Comparison of ENCODE assay signal across 27 mouse cellular contexts in genomic region chr5:36886298-36886697, GRCm38 (mm10). TPM values are rescaled to one million over a fixed set of nuclear protein-coding genes. Genes with fewer than 3 reads are reported as not detected.
DNase-seq lines count a peak whose midpoint lies in the region; ATAC-seq and TF ChIP-seq lines count a peak whose summit lies in the region.
"Had no signal": no experiment of that assay in that cellular context is flagged by ENCODE, and none has a peak within 500 bp of the region (broad histone marks: within the 10 kb centered on the region; RNA-seq: fewer than 3 reads in every experiment).

No protein-coding gene starts in this region.

- intact Hi-C loops in left cerebral cortex, adult 2 months (cut with DNase I): no loop called here

- H3K4me3 ChIP-seq in cerebellum, adult 2 months (replicated peaks; ENCODE audit: insufficient read depth, low read depth, low read length): no peak overlapping the region
- no peak overlapping the region for H3K4me3 ChIP-seq in left cerebral cortex, adult 2 months
- no peak overlapping the region for H3K4me3 ChIP-seq in neural tube, embryonic 15.5 days (replicated peaks)
- H3K4me3 ChIP-seq: embryonic facial prominence, embryonic 15.5 days; erythroblast, embryonic 14.5 days; forebrain, embryonic 10.5 days; heart, embryonic 10.5 days; hindbrain, embryonic 13.5 days had no signal

- H3K4me2 ChIP-seq in neural tube, embryonic 15.5 days: no peak overlapping the region
- H3K4me2 ChIP-seq: embryonic facial prominence, embryonic 15.5 days; hindbrain, embryonic 13.5 days had no signal

- 5% methylated on average over 2 of the region's 2 CpGs for WGBS in cerebellum, adult 2 months
- WGBS in neural tube, embryonic 15.5 days: 71% methylated on average over 2 of the region's 2 CpGs

- TF ChIP-seq POLR2A in cerebellum, adult 2 months (IDR thresholded peaks at IDR 0.05; ENCODE audit: borderline replicate concordance, insufficient read depth, low read length): no peak

- peaks cover 89% of the 10 kb centered on the region for H3K4me1 ChIP-seq in cerebellum, adult 2 months (ENCODE audit: control insufficient read depth, insufficient read depth, low read length)
- peaks cover 57% of the 10 kb centered on the region for H3K4me1 ChIP-seq in neural tube, embryonic 15.5 days
- H3K4me1 ChIP-seq: embryonic facial prominence, embryonic 15.5 days had no signal

- no peaks in the 10 kb centered on the region for H3K27me3 ChIP-seq in cerebellum, adult 2 months (ENCODE audit: control insufficient read depth, insufficient read depth, low read length)
- H3K27me3 ChIP-seq in neural tube, embryonic 15.5 days (replicated peaks): no peaks in the 10 kb centered on the region
- H3K27me3 ChIP-seq: CH12.LX; embryonic facial prominence, embryonic 15.5 days; hindbrain, embryonic 13.5 days had no signal

- no peak overlapping the region for H3K9ac ChIP-seq in neural tube, embryonic 15.5 days (replicated peaks)
- H3K9ac ChIP-seq: embryonic facial prominence, embryonic 15.5 days; hindbrain, embryonic 13.5 days had no signal

- DNase-seq in cerebellum, adult 2 months: no peak
- peak; percentile 54 to 58 for DNase-seq in cerebellum, postnatal 25 days
- no peak for DNase-seq in cerebellum, postnatal 4 days (ENCODE audit: low spot score in 2 of 2)
- no peak for DNase-seq in left cerebral cortex, adult 2 months (ENCODE audit: extremely low spot score in 1 of 2, low spot score in 2 of 2)
- no peak for DNase-seq in left cerebral cortex, adult 11 months (ENCODE audit: low spot score)
- DNase-seq in gastrocnemius, postnatal 4 days (ENCODE audit: low spot score in 2 of 2): no peak
- DNase-seq: adrenal gland, postnatal 14 days; embryo, embryonic 11 days; gastrocnemius, postnatal 36 days; heart, adult 18-20 months; heart, postnatal 10 days; heart, postnatal 4 days; kidney, adult 8-10 months had no signal

- no peak for ATAC-seq in cerebellum, adult (ENCODE audit: insufficient number of reproducible peaks, low FRiP score, low TSS enrichment)
- ATAC-seq in neural tube, embryonic 15.5 days (ENCODE audit: low FRiP score): no peak
- ATAC-seq: activated CD4-positive, CD25-positive, alpha-beta regulatory T cell, adult 4 months; forebrain, embryonic 14.5 days; inflammation-experienced regulatory T-cells, adult 6 months; intestine, postnatal 0 days; Patski had no signal

- H3K36me3 ChIP-seq in neural tube, embryonic 15.5 days: no peaks in the 10 kb centered on the region
- H3K36me3 ChIP-seq: embryonic facial prominence, embryonic 15.5 days; forebrain, embryonic 10.5 days; heart, embryonic 10.5 days; hindbrain, embryonic 13.5 days had no signal

- H3K27ac ChIP-seq in cerebellum, adult 2 months (ENCODE audit: insufficient read depth, low read length): peak overlapping the region; percentile 80
- H3K27ac ChIP-seq in left cerebral cortex, adult 2 months: peak overlapping the region; percentile 66
- H3K27ac ChIP-seq in neural tube, embryonic 15.5 days (replicated peaks): peak overlapping the region; percentile 18; the same call in 1 of the 2 replicates
- H3K27ac ChIP-seq: embryonic facial prominence, embryonic 15.5 days; forebrain, embryonic 10.5 days; heart, embryonic 10.5 days had no signal

- no peak for TF ChIP-seq CTCF in cerebellum, adult 2 months (IDR thresholded peaks at IDR 0.05; ENCODE audit: borderline replicate concordance, insufficient read depth, low read depth, low read length)
- no peak for TF ChIP-seq CTCF in left cerebral cortex, adult 2 months (IDR thresholded peaks at IDR 0.05)

- H3K9me3 ChIP-seq in neural tube, embryonic 15.5 days (replicated peaks): no peaks in the 10 kb centered on the region
- H3K9me3 ChIP-seq: embryonic facial prominence, embryonic 15.5 days; forebrain, embryonic 10.5 days; heart, embryonic 10.5 days; hindbrain, embryonic 13.5 days had no signal

RNA-seq across cellular contexts. Expression of gene Ppp2r2c, which starts 18.0 kb away (rescaled TPM):
- polyA plus RNA-seq in cerebellum, adult 2 months (2012; rRNA removed): 259 and 273 TPM in 2 replicates
- 100 to 1,000 TPM; 448 to 462 TPM for total RNA-seq in left cerebral cortex, adult 2 months (2021)
- 56.3 and 72.9 TPM in 2 replicates for polyA plus RNA-seq in neural tube, embryonic 15.5 days (2015; fragmentation: Nextera tagmentation; extraction: Ambion mirVana)
- total RNA-seq in gastrocnemius, postnatal 4 days (2021): 1 to 10 TPM; 1.2 to 1.8 TPM
- polyA plus RNA-seq: activated CD4-positive, CD25-positive, alpha-beta regulatory T cell, adult 4 months; erythroblast, embryonic 14.5 days; heart, embryonic 14.5 days had no signal

RNA-seq across cellular contexts. Expression of gene Man2b2, which starts 55.8 kb away (rescaled TPM):
- polyA plus RNA-seq in cerebellum, adult 2 months (2012; rRNA removed): 29.2 and 30.1 TPM in 2 replicates
- 10 to 100 TPM; 25.3 to 25.8 TPM for total RNA-seq in left cerebral cortex, adult 2 months (2021)
- polyA plus RNA-seq in neural tube, embryonic 15.5 days (2015; fragmentation: Nextera tagmentation; extraction: Ambion mirVana): 13.2 and 14.4 TPM in 2 replicates
- 10 to 100 TPM; 19.6 to 20.8 TPM for total RNA-seq in gastrocnemius, postnatal 4 days (2021)

Comparison
In these comparisons a context has a peak if more than half of its experiments do, and no peak if none do; other contexts are left out.
1. DNase-seq: peak in cerebellum, postnatal 25 days (2 of 2); none in cerebellum, adult 2 months (0 of 2), cerebellum, postnatal 4 days (0 of 2), left cerebral cortex, adult 2 months (0 of 2), left cerebral cortex, adult 11 months (single experiment) and gastrocnemius, postnatal 4 days (0 of 2).
2. H3K27ac ChIP-seq: peak in every context shown above with its lines; median percentile 80 in cerebellum, adult 2 months; 66 in left cerebral cortex, adult 2 months; 18 in neural tube, embryonic 15.5 days.
3. RNA of gene Ppp2r2c, which starts 18.0 kb away (total RNA-seq): 448 to 462 TPM in left cerebral cortex, adult 2 months; 1.2 to 1.8 TPM in gastrocnemius, postnatal 4 days; every median in the first group is over 100 times any median in the second.